Mouse (Mus musculus) gastrocnemius, adult 2 months (tissue): ENCODE data around the gene Epb41l2. TPM values are rescaled to one million over a fixed set of nuclear protein-coding genes. Genes with fewer than 3 reads are reported as not detected.

ENCODE experiments used
- DNase-seq: peaks from one replicate; pipeline ENCODE4 v3.0.0; 2022
- H3K27ac ChIP-seq: fragments of 200-600 bp; 2 replicates; pipeline ENCODE4 v1.8.1; 2022; ENCODE audit warnings: mild to moderate bottlenecking
- H3K4me3 ChIP-seq: fragments of 200-600 bp; 2 replicates; pipeline ENCODE4 v1.8.1; 2022; ENCODE audit warnings: mild to moderate bottlenecking, moderate library complexity
- CTCF ChIP-seq: fragments of 200-600 bp; IDR thresholded peaks from 2 replicates; pipeline ENCODE4 v1.8.1; 2022; ENCODE audit warnings: antibody characterized with exemption, mild to moderate bottlenecking, moderate library complexity
- intact Hi-C: fragments of 180-260 bp; cut with DNase I; formaldehyde crosslinking; loops from one replicate; pipeline ENCODE4 v1.15.1; 2025
- total RNA-seq, 2 experiments: library from RNA; stranded (reverse); gene quantifications; 2 replicates each; pipeline ENCODE4 v1.2.3; 2021

Gene Epb41l2
- total RNA-seq, 2 experiments from 2014 or later: 25.3 to 31.4 TPM

DNA sequence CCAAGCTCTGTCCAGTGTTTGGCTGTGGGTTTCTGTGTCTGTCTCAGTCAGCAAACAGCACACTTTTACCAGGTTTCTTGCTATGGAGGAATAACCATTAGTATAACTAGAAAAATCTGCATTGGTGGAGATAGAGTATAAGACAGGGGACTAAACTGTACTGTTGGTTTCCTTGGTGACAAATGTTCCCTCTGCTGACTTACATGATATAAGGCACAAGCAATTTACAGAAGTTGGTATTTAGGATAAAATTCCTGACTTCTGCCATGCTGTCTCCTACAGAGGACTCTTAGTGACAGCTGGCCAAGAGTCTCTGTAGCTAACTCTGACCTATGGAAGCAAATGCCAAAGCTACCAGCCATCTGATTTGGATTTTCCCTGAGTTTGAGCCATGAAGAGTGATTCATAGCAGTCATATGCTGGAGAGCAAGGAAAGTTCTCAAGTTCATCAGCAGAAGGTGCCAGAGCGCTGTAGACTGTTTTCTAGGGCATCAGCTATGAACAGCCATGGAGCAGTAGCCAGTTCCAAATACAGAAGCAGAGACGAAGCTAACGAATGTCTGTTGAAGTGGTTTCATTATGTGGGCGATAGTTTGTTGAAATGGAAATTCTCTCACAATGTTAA, 179.7 kb downstream of the Epb41l2 start:
- intact Hi-C loops: loop anchor here (5.0 kb wide), 1 partner anchor 598 kb away; no protein-coding TSS in a partner anchor
- peak overlapping the region; percentile 79 for H3K27ac ChIP-seq
- TF ChIP-seq CTCF: peak; percentile 70
- peak overlapping the region; percentile 57 for H3K4me3 ChIP-seq
- peak; percentile 56 for DNase-seq

DNA sequence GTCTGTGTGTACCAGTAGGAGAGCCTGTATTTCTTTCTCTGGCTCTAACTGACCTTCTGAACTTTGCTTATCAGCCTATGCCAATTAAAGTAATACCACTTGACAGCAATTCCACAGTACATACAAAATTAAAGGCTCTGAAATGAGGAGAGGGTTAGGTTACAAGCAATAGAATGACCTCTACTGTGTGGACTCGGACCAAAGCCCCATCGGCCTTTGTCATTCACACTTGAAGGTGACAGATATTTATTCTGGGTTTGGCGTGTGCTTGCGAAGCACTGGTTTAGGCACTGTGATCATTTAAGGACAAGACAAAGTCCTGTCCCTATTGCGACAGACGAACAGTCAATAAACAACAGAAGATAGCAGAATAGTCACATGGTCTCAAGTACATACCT, 180.2 kb downstream of the Epb41l2 start:
- DNase-seq: no peak
- Histone ChIP-seq H3K4me3 (peak overlapping the region; percentile 57), H3K27ac (peak overlapping the region; percentile 79)
- no peak for TF ChIP-seq CTCF
- intact Hi-C loops: loop anchor here (5.0 kb wide), 1 partner anchor 598 kb away; no protein-coding TSS in a partner anchor

DNA sequence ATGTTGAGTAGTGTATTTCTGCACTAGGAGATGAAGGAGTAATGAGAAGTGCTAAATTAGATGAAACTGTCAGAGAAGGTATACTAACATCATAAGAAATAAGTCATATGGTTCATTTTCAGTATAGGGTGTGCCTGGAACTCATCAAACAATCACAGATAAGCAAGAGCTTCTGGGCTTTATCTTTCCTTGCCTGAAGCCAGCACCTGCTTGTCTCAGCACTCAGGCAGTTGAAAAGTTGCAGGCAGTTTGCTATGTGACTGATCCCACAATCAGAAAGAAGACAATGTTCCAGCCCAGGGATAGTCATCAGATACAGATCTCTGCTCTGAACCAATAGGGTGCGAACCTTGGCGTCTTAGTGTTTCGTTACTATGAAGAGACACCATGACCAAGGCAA, 181.5 kb downstream of the Epb41l2 start:
- Histone ChIP-seq H3K4me3 (no peak overlapping the region), H3K27ac (no peak overlapping the region)
- intact Hi-C loops: no loop called here
- TF ChIP-seq CTCF: no peak
- DNase-seq: no peak

GRCm38 (mm10) chr10:25552936-25553335, 193.3 kb downstream of the Epb41l2 start:
- Histone ChIP-seq H3K4me3 (no peak overlapping the region), H3K27ac (no peak overlapping the region)
- DNase-seq: no peak
- no peak for TF ChIP-seq CTCF
- intact Hi-C loops: no loop called here

DNA sequence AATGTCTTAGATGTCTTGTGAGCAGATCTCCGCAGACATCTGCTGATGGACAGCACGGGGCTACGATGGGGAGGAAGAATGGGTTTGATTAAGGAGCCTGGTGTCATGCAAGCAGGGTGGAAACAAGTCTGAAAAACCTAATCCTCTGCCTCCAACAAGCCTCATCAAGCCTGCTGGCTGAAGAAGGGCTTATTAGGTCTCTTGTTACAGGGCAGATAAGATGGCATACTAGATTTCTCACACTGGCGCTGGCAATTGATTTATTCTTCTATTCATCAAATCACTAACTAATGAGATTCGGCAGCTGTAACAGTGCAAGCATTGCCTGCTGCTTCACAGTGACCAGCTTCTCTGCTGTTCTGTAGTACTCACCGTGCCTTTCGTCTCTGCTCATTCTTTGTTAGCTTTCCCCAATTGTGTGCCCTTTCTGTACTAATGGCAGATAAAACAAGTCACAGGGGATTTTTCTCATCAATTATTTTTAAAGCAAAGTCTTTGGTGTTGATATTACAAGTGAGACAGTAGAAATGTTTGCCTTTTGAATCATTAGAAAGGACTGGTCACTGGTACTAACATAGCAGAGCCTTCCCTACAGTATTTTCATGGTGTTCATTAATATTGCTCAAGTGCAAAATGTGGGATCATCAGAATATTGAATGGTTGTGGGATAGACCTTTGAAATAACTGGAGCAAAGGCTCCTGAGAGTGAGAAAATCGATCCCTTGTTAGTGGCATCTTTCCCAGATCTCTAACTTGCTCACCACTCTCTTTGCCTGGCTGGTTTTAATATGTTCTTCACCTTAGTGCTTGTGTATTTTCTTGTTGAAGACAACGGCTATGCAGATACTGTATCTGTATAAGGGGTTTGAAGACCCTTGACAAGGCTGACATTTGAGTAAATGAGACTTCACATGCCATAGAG, 212.0 kb downstream of the Epb41l2 start:
- Histone ChIP-seq H3K4me3 (no peak overlapping the region), H3K27ac (no peak overlapping the region)
- no peak for DNase-seq
- no peak for TF ChIP-seq CTCF
- intact Hi-C loops: no loop called here

Other genes starting within 250 kb of the Epb41l2 start
- 10 to 100 TPM; 18.3 to 25.6 TPM for gene Akap7, start 51.9 kb upstream of the Epb41l2 start, total RNA-seq
- gene Smlr1, start 176.5 kb downstream of the Epb41l2 start, total RNA-seq: not detected